Mouse (Mus musculus): ENCODE results near the gene Mfsd9. TPM values are rescaled to one million over a fixed set of nuclear protein-coding genes. Genes with fewer than 3 reads are reported as not detected.

The Mfsd9 gene
- polyA plus RNA-seq, 1 experiment from 2014 or later = 4.4 TPM

DNA sequence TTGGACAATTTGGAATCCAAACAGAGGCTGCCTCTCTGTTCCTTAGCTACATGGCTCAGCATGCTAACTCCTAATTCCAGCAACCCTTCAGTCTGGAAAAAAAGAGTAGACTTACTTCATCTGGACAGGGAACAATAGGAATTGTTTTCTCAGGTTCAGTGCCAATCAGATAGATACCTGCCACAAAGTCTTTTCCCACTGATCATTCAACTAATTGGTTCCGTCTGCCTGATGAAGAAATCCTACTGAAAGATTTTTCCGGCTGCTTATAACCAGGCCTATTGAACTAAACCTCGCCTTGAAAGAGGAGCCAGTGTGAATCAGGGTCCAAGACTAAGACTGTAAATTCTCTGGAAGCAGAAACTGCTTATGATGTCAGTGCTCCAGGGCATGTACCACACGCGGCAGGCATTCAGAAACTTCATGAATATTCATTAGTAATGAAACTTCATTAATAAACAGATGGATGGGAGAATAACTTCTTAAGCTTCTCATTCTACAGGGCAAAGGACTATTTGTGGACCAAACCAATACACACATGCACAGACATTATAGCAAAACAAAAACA is 737 bp downstream of the Mfsd9 start:
- DNase-seq (ENCODE audit: low spot score) (peak; percentile 77), ATAC-seq (ENCODE audit: low read depth) (peak; percentile 58; the same call in 1 of the 2 replicates)
- peak overlapping the region; percentile 73 for H3K4me2 ChIP-seq (ENCODE audit: low read depth, low read length)
- peak overlapping the region; percentile 61 for H3K27ac ChIP-seq (replicated peaks; ENCODE audit: low read depth, low read length)
- no peaks in the 10 kb centered on the region for H3K36me3 ChIP-seq (ENCODE audit: control insufficient read depth, insufficient read depth, low read length)
- H3K4me1 ChIP-seq (ENCODE audit: control insufficient read depth, insufficient read depth, low read length) = 0 out of 2 replicates have a peak, but pooled peaks cover 4% of the 10 kb centered on the region
- H3K9ac ChIP-seq (ENCODE audit: low read depth, low read length) = peak overlapping the region; percentile 66
- WGBS = 15% methylated on average over 5 of the region's 5 CpGs
- H3K4me3 ChIP-seq (ENCODE audit: low read depth, low read length) = peak overlapping the region; percentile 66
- no peaks in the 10 kb centered on the region for H3K27me3 ChIP-seq (replicated peaks; ENCODE audit: control insufficient read depth, insufficient read depth, low read length)
- H3K9me3 ChIP-seq (ENCODE audit: control insufficient read depth, low read length) = no peaks in the 10 kb centered on the region

GRCm38 (mm10) chr1:40788956-40789355 is 1.5 kb downstream of the Mfsd9 start:
- 0 out of 2 replicates have a peak, but pooled peaks cover 4% of the 10 kb centered on the region for H3K4me1 ChIP-seq (ENCODE audit: control insufficient read depth, insufficient read depth, low read length)
- H3K4me3 ChIP-seq (ENCODE audit: low read depth, low read length) = no peak overlapping the region
- no peaks in the 10 kb centered on the region for H3K9me3 ChIP-seq (ENCODE audit: control insufficient read depth, low read length)
- ATAC-seq (ENCODE audit: low read depth) (no peak), DNase-seq (ENCODE audit: low spot score) (peak; percentile 35)
- H3K4me2 ChIP-seq (ENCODE audit: low read depth, low read length) = no peak overlapping the region
- no peak overlapping the region for H3K9ac ChIP-seq (ENCODE audit: low read depth, low read length)
- 72% methylated on average over 6 of the region's 6 CpGs for whole genome bisulfite sequencing
- no peaks in the 10 kb centered on the region for H3K27me3 ChIP-seq (replicated peaks; ENCODE audit: control insufficient read depth, insufficient read depth, low read length)
- H3K27ac ChIP-seq (replicated peaks; ENCODE audit: low read depth, low read length) = no peak overlapping the region; the same call in 1 of the 2 replicates
- 0 out of 2 replicates have a peak, but pooled peaks cover 2% of the 10 kb centered on the region for H3K36me3 ChIP-seq (ENCODE audit: control insufficient read depth, insufficient read depth, low read length)

DNA sequence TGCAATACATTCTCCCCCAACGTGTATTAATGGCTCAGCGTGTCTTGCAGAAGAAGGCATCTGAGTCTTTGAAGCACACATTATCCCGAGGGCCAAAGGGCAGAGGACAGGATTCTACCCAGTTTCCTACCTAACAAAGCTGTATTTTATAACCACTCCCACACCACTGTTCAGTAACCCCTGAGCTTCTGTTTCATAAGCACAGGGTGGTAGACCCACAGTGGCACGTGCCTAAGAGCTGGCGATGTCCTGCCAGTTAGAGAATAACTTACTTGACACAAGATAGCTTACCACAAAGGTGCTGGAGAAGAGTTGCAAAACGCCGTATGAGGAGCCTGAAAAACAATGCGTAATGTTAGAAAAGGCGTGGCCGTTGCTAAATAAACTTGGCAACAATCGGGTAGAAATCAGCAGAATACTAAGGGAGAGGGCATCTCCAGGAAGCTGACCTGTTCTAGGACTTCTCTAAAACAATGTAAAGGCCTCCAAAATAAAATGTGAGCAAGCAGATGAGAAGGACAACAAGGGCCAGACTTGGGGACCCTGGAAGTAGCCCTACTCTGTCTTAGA is 4.5 kb downstream of the Mfsd9 start:
- Histone ChIP-seq H3K27me3 (replicated peaks; ENCODE audit: control insufficient read depth, insufficient read depth, low read length) (no peaks in the 10 kb centered on the region), H3K36me3 (ENCODE audit: control insufficient read depth, insufficient read depth, low read length) (0 out of 2 replicates have a peak, but pooled peaks cover 17% of the 10 kb centered on the region), H3K4me2 (ENCODE audit: low read depth, low read length) (no peak overlapping the region), H3K4me3 (ENCODE audit: low read depth, low read length) (no peak overlapping the region), H3K9ac (ENCODE audit: low read depth, low read length) (no peak overlapping the region), H3K9me3 (ENCODE audit: control insufficient read depth, low read length) (no peaks in the 10 kb centered on the region), H3K27ac (replicated peaks; ENCODE audit: low read depth, low read length) (no peak overlapping the region), H3K4me1 (ENCODE audit: control insufficient read depth, insufficient read depth, low read length) (0 out of 2 replicates have a peak, but pooled peaks cover 4% of the 10 kb centered on the region)
- DNase-seq (ENCODE audit: low spot score) (no peak), ATAC-seq (ENCODE audit: low read depth) (no peak)
- 88% methylated on average over 11 of the region's 11 CpGs for WGBS

DNA sequence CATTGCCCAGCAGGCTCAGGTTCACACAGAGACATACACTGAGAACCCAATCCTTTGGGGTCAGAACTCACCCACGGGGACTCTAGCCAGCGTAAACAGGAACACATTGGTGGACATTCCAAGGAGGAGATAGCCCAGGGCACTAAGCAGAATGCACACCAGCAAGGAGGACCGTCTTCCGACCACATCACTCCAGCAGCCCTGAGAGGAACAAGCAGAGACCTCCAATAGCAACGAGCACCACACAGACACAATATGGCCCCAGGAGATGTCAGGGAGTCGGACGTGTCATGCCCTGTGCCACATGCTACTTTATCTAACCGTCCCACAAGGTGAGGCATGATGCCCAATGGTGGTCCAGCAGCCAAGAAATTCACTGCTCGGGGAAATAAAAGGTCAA is 6.2 kb downstream of the Mfsd9 start:
- DNase-seq (ENCODE audit: low spot score) (no peak), ATAC-seq (ENCODE audit: low read depth) (no peak)
- H3K4me2 ChIP-seq (ENCODE audit: low read depth, low read length) = no peak overlapping the region
- no peak overlapping the region for H3K9ac ChIP-seq (ENCODE audit: low read depth, low read length)
- WGBS = 86% methylated on average over 9 of the region's 9 CpGs
- peaks cover 33% of the 10 kb centered on the region for H3K36me3 ChIP-seq (ENCODE audit: control insufficient read depth, insufficient read depth, low read length)
- H3K4me1 ChIP-seq (ENCODE audit: control insufficient read depth, insufficient read depth, low read length) = no peaks in the 10 kb centered on the region
- no peaks in the 10 kb centered on the region for H3K27me3 ChIP-seq (replicated peaks; ENCODE audit: control insufficient read depth, insufficient read depth, low read length)
- H3K27ac ChIP-seq (replicated peaks; ENCODE audit: low read depth, low read length) = no peak overlapping the region
- H3K4me3 ChIP-seq (ENCODE audit: low read depth, low read length) = no peak overlapping the region
- peaks cover 6% of the 10 kb centered on the region for H3K9me3 ChIP-seq (ENCODE audit: control insufficient read depth, low read length)

DNA sequence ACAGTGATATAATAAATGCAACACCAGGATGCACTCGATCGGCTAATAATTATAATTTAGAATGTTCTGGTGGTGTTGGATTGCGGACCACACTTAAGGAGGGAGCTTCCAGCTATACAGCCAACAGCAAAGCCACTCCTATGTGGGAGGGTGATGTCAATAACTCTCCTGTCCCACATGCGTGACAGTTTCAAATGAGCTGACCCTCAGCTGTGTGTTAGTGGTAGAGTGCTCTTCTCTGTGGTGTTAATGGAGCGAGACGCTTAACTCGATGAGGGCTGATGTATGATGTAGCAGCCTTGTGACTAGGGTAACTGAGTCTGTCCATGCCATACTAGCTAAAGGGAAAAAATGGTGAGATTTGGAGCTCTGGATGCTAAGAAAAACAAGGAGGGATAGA is 7.0 kb downstream of the Mfsd9 start:
- Histone ChIP-seq H3K9ac (ENCODE audit: low read depth, low read length) (no peak overlapping the region), H3K4me1 (ENCODE audit: control insufficient read depth, insufficient read depth, low read length) (no peaks in the 10 kb centered on the region)

DNA sequence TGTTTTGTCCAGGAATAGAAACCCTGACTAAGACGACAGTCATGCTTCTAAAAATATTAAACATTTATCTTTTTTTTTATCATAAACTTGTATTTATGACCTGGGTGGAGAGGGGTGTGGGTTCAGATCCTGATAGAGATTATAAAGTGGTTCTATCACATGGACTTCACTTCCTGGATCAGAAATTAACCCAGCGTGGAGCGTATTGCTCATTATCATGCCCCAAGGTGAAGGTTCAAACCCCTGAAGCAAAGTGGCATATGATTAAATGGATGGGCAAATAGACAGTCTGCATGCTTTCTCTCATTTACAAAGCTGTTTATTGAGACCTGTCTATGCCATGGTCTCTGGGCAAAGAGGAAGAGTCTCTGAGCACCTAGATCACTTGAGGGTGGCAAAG is 13.7 kb downstream of the Mfsd9 start:
- H3K36me3 ChIP-seq (ENCODE audit: control insufficient read depth, insufficient read depth, low read length) = peaks cover 36% of the 10 kb centered on the region
- peaks cover 16% of the 10 kb centered on the region for H3K9me3 ChIP-seq (ENCODE audit: control insufficient read depth, low read length)
- no peak for ATAC-seq (ENCODE audit: low read depth)
- 79% methylated on average over 3 of the region's 3 CpGs for WGBS
- no peaks in the 10 kb centered on the region for H3K27me3 ChIP-seq (replicated peaks; ENCODE audit: control insufficient read depth, insufficient read depth, low read length)
- H3K4me2 ChIP-seq (ENCODE audit: low read depth, low read length) = no peak overlapping the region
- no peak overlapping the region for H3K4me3 ChIP-seq (ENCODE audit: low read depth, low read length)
- H3K27ac ChIP-seq (replicated peaks; ENCODE audit: low read depth, low read length) = no peak overlapping the region
- H3K4me1 ChIP-seq (ENCODE audit: control insufficient read depth, insufficient read depth, low read length) = no peaks in the 10 kb centered on the region
- no peak overlapping the region for H3K9ac ChIP-seq (ENCODE audit: low read depth, low read length)
- DNase-seq (ENCODE audit: low spot score) = no peak

More for the DNA sequence above, 7.0 kb downstream of the Mfsd9 start:
- WGBS = 95% methylated on average over 7 of the region's 7 CpGs
- ATAC-seq (ENCODE audit: low read depth) (no peak), DNase-seq (ENCODE audit: low spot score) (no peak)
- peaks cover 15% of the 10 kb centered on the region for H3K9me3 ChIP-seq (ENCODE audit: control insufficient read depth, low read length)
- H3K4me2 ChIP-seq (ENCODE audit: low read depth, low read length) = no peak overlapping the region
- no peak overlapping the region for H3K27ac ChIP-seq (replicated peaks; ENCODE audit: low read depth, low read length)
- no peaks in the 10 kb centered on the region for H3K27me3 ChIP-seq (replicated peaks; ENCODE audit: control insufficient read depth, insufficient read depth, low read length)
- H3K36me3 ChIP-seq (ENCODE audit: control insufficient read depth, insufficient read depth, low read length) = peaks cover 42% of the 10 kb centered on the region
- H3K4me3 ChIP-seq (ENCODE audit: low read depth, low read length) = no peak overlapping the region

DNA sequence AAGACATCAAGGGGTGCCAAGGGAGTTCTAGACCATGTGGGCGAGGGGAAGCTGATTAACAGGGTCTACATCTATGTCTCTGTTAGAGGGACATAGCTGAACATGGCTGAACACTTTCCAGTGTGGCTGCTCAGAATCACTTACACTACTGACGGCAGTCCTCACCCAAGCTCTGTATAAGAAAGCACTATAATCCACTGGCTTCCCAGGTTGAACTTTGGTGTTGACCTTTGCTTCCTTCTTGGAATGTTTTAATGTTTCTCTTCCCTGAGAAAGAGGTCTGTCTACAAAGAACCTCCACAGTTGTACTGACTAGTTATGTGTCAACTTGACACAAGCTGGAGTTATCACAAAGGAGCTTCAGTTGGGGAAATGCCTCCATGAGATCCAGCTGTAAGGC is 14.4 kb downstream of the Mfsd9 start:
- 54% methylated on average over 2 of the region's 2 CpGs for WGBS
- H3K27me3 ChIP-seq (replicated peaks; ENCODE audit: control insufficient read depth, insufficient read depth, low read length) = no peaks in the 10 kb centered on the region
- peaks cover 16% of the 10 kb centered on the region for H3K9me3 ChIP-seq (ENCODE audit: control insufficient read depth, low read length)
- H3K4me2 ChIP-seq (ENCODE audit: low read depth, low read length) = no peak overlapping the region
- no peak overlapping the region for H3K9ac ChIP-seq (ENCODE audit: low read depth, low read length)
- DNase-seq (ENCODE audit: low spot score) = no peak
- no peak overlapping the region for H3K27ac ChIP-seq (replicated peaks; ENCODE audit: low read depth, low read length)
- no peak for ATAC-seq (ENCODE audit: low read depth)
- H3K36me3 ChIP-seq (ENCODE audit: control insufficient read depth, insufficient read depth, low read length) = peaks cover 34% of the 10 kb centered on the region
- H3K4me3 ChIP-seq (ENCODE audit: low read depth, low read length) = no peak overlapping the region
- H3K4me1 ChIP-seq (ENCODE audit: control insufficient read depth, insufficient read depth, low read length) = no peaks in the 10 kb centered on the region

DNA sequence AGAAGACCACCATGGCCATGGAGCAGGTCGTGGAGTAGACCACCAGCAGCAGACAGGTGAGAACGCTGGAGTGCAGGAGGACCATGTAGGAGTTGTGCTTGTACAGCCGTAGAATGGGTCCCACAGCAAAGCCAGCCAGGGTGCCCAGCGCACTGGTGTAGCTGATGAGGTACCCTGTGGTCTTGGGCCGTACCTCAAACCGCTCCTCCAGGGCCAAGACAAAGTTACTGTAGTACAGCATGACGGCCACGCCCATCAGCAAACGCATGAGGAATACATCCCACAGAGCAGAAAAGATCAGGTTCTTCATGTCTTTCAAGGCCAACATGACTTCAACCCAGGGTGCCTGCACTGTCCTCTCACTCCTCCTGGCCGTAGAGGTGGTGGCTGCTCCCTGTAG is 16.4 kb downstream of the Mfsd9 start:
- no peaks in the 10 kb centered on the region for H3K4me1 ChIP-seq (ENCODE audit: control insufficient read depth, insufficient read depth, low read length)
- no peak overlapping the region for H3K4me2 ChIP-seq (ENCODE audit: low read depth, low read length)
- H3K4me3 ChIP-seq (ENCODE audit: low read depth, low read length) = no peak overlapping the region
- DNase-seq (ENCODE audit: low spot score) = no peak
- no peaks in the 10 kb centered on the region for H3K27me3 ChIP-seq (replicated peaks; ENCODE audit: control insufficient read depth, insufficient read depth, low read length)
- peaks cover 7% of the 10 kb centered on the region for H3K9me3 ChIP-seq (ENCODE audit: control insufficient read depth, low read length)
- no peak overlapping the region for H3K9ac ChIP-seq (ENCODE audit: low read depth, low read length)
- H3K27ac ChIP-seq (replicated peaks; ENCODE audit: low read depth, low read length) = no peak overlapping the region
- no peak for ATAC-seq (ENCODE audit: low read depth)
- 94% methylated on average over 9 of the region's 10 CpGs for WGBS
- H3K36me3 ChIP-seq (ENCODE audit: control insufficient read depth, insufficient read depth, low read length) = peaks cover 13% of the 10 kb centered on the region

DNA sequence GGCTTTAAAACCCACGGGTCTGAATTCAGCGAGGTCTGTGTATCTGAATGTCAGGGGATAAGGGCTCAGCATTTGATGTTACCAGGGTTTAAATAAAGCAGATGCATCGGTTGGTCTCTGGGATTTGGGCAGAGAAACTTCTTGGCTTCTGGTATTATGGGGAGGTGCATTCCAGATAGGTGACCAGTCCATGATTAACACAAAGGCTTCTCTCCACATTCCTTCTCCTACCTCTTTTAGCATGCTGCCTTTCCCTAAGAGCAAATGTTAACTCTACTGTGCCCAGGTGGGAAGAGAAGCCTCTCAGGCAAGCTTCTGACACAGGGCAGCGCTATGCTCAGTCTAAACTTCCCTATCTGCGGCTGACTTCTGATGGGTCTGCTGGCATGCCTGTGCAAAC is 17.3 kb downstream of the Mfsd9 start:
- H3K4me2 ChIP-seq (ENCODE audit: low read depth, low read length) = no peak overlapping the region
- H3K4me1 ChIP-seq (ENCODE audit: control insufficient read depth, insufficient read depth, low read length) = no peaks in the 10 kb centered on the region
- WGBS = 73% methylated on average over 5 of the region's 5 CpGs
- no peak overlapping the region for H3K9ac ChIP-seq (ENCODE audit: low read depth, low read length)
- 0 out of 2 replicates have a peak, but pooled peaks cover 6% of the 10 kb centered on the region for H3K36me3 ChIP-seq (ENCODE audit: control insufficient read depth, insufficient read depth, low read length)
- H3K4me3 ChIP-seq (ENCODE audit: low read depth, low read length) = no peak overlapping the region
- no peak overlapping the region for H3K27ac ChIP-seq (replicated peaks; ENCODE audit: low read depth, low read length)
- no peaks in the 10 kb centered on the region for H3K27me3 ChIP-seq (replicated peaks; ENCODE audit: control insufficient read depth, insufficient read depth, low read length)
- H3K9me3 ChIP-seq (ENCODE audit: control insufficient read depth, low read length) = no peaks in the 10 kb centered on the region
- DNase-seq (ENCODE audit: low spot score) (no peak), ATAC-seq (ENCODE audit: low read depth) (no peak)

Measured in embryonic facial prominence, embryonic 14.5 days (tissue).